Mouse (Mus musculus) testis, adult 2 months (tissue): ENCODE data around the gene Eif2ak3. TPM values are rescaled to one million over a fixed set of nuclear protein-coding genes. Genes with fewer than 3 reads are reported as not detected.

Source experiments
- H3K27ac ChIP-seq: fragments of 200-500 bp; 2 replicates; pipeline ENCODE4 v1.5.1; 2012; ENCODE audit warnings: low read depth, low read length; ENCODE audit not compliant: control insufficient read depth, insufficient read depth
- H3K27me3 ChIP-seq: fragments of 200-500 bp; 2 replicates; pipeline ENCODE4 v1.6.1; 2012; ENCODE audit warnings: mild to moderate bottlenecking, low read length, moderate library complexity; ENCODE audit not compliant: control insufficient read depth, insufficient read depth
- H3K36me3 ChIP-seq: fragments of 200-500 bp; 2 replicates; pipeline ENCODE4 v1.6.1; 2012; ENCODE audit warnings: mild to moderate bottlenecking, low read length; ENCODE audit not compliant: control insufficient read depth, insufficient read depth
- H3K4me1 ChIP-seq: fragments of 200-500 bp; 2 replicates; pipeline ENCODE4 v1.6.1; 2012; ENCODE audit warnings: low read length; ENCODE audit not compliant: control insufficient read depth, insufficient read depth
- H3K4me3 ChIP-seq: fragments of 200-500 bp; 2 replicates; pipeline ENCODE4 v1.5.1; 2012; ENCODE audit warnings: low read depth, mild to moderate bottlenecking, low read length, moderate library complexity, mixed read lengths; ENCODE audit not compliant: control insufficient read depth
- CTCF ChIP-seq: fragments of 200-500 bp; IDR thresholded peaks from 2 replicates; pipeline ENCODE4 v1.5.1; 2012; ENCODE audit warnings: low read depth, mild to moderate bottlenecking, inconsistent platforms, low read length, moderate library complexity; ENCODE audit not compliant: control insufficient read depth, insufficient read depth, insufficient replicate concordance
- POLR2A ChIP-seq: fragments of 200-500 bp; IDR thresholded peaks from 2 replicates; pipeline ENCODE4 v1.6.1; 2012; ENCODE audit warnings: low read depth, mild to moderate bottlenecking, inconsistent platforms, low read length, moderate library complexity; ENCODE audit not compliant: control insufficient read depth
- polyA plus RNA-seq: library from polyadenylated mRNA; depleted of rRNA; stranded (reverse); fragments of >200 nt; gene quantifications from 2 replicates; pipeline ENCODE4 v1.2.3, GENCODE M21; 2012

The Eif2ak3 gene
- polyA plus RNA-seq, 1 experiment, result 2.1 TPM

- H3K4me1 ChIP-seq, result no peaks in the 10 kb centered on the region
- no peak overlapping the region for H3K4me3 ChIP-seq
- H3K36me3 ChIP-seq, result no peaks in the 10 kb centered on the region
- H3K27me3 ChIP-seq, result no peaks in the 10 kb centered on the region
- H3K27ac ChIP-seq, result no peak overlapping the region
- no peak for TF ChIP-seq POLR2A
- no peak for TF ChIP-seq CTCF
Observed at GRCm38 (mm10) chr6:70903689-70904088, 59.4 kb downstream of the Eif2ak3 start.

DNA sequence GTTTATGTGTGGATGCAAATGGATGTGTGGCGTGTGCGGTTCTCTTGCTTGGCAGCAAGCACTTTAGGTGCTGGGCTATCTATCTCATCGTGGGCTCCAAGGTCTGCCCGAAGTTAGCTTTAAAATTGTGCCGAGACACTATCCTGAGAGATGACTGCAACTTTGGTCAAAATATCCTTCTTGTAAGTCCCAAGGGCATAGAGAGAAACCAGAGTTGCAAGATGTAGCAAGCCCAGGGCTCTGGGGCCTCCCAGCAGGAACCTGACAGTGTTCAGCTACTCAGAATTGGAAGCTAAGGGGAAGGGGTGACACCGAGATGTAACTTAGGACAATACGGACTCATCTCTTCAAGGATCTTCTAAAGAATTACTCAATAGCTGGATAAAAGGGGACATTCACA lies 65.3 kb downstream of the Eif2ak3 start:
- peaks cover 2% of the 10 kb centered on the region; the same call in 1 of the 2 replicates for H3K4me1 ChIP-seq
- TF ChIP-seq CTCF (no peak), POLR2A (no peak)
- no peaks in the 10 kb centered on the region for H3K27me3 ChIP-seq
- no peaks in the 10 kb centered on the region for H3K36me3 ChIP-seq
- H3K4me3 ChIP-seq, result no peak overlapping the region
- no peak overlapping the region for H3K27ac ChIP-seq

- Histone ChIP-seq H3K36me3 (no peaks in the 10 kb centered on the region), H3K4me1 (peaks cover 2% of the 10 kb centered on the region; the same call in 1 of the 2 replicates), H3K27ac (no peak overlapping the region), H3K4me3 (no peak overlapping the region), H3K27me3 (no peaks in the 10 kb centered on the region)
- no peak for TF ChIP-seq CTCF
- TF ChIP-seq POLR2A, result no peak
Observed at GRCm38 (mm10) chr6:70910285-70910684, 66.0 kb downstream of the Eif2ak3 start.

DNA sequence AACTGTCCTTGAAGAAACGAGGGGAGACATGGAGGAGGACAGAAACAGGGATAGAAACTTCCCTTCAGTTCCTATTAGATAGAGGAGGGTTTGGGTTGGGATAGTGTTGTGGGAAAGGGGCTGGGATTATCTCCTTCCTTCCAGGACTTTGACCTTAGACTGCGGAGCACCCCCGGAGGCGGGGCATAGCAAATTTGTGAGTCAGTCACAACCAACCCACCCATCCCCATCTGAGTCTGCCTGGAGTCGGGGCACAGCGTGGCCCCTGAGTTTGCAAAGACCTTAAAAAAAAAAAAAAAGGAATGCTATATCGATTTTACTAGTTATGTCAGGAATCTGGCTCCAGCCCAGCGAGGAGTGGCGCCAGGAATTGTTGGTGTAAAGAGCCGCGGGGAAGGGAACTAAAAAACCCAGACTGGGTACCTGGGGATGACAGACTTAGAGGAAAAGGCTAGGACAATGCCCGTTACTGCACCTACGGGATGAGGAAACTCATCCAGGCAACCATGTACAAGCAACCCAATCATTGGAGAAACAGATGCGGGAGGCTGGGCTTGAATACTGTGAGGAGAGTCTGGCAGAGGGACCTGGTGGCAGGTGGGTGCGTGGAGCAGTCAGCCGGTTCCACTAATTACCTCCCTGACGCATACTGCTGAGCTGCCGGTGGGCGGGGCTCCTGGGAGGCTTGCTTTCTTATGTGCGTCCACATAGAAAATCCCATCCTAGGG lies 67.5 kb downstream of the Eif2ak3 start:
- no peak overlapping the region for H3K4me3 ChIP-seq

GRCm38 (mm10) chr6:70912396-70912765 lies 68.1 kb downstream of the Eif2ak3 start:
- no peak overlapping the region for H3K4me3 ChIP-seq
- H3K36me3 ChIP-seq, result no peaks in the 10 kb centered on the region
- H3K4me1 ChIP-seq, result peaks cover 2% of the 10 kb centered on the region; the same call in 1 of the 2 replicates
- no peak overlapping the region for H3K27ac ChIP-seq
- TF ChIP-seq POLR2A, result no peak
- no peak for TF ChIP-seq CTCF
- H3K27me3 ChIP-seq, result no peaks in the 10 kb centered on the region

More for the DNA sequence above, 67.5 kb downstream of the Eif2ak3 start:
- Histone ChIP-seq H3K27me3 (no peaks in the 10 kb centered on the region), H3K36me3 (no peaks in the 10 kb centered on the region), H3K27ac (no peak overlapping the region), H3K4me1 (peaks cover 2% of the 10 kb centered on the region; the same call in 1 of the 2 replicates)
- TF ChIP-seq POLR2A (no peak), CTCF (no peak)

GRCm38 (mm10) chr6:70918827-70919226 lies 74.5 kb downstream of the Eif2ak3 start, which contains the start of gene Tex37:
TSS of gene Tex37 (minus strand) at chr6:70918927.
- H3K27ac ChIP-seq, result no peak within 1 kb of the TSS
- H3K4me1 ChIP-seq, result peaks cover 3% of the 10 kb centered on the region; the same call in 1 of the 2 replicates
- TF ChIP-seq POLR2A (no peak), CTCF (no peak)
- peak within 1 kb of the TSS; percentile 68 for H3K4me3 ChIP-seq
- H3K36me3 ChIP-seq, result no peaks in the 10 kb centered on the region
- H3K27me3 ChIP-seq, result no peaks in the 10 kb centered on the region

GRCm38 (mm10) chr6:70921274-70922074 lies 77.2 kb downstream of the Eif2ak3 start:
- Histone ChIP-seq H3K27ac (no peak overlapping the region), H3K4me1 (peaks cover 3% of the 10 kb centered on the region; the same call in 1 of the 2 replicates), H3K4me3 (peak overlapping the region; percentile 64), H3K27me3 (no peaks in the 10 kb centered on the region), H3K36me3 (no peaks in the 10 kb centered on the region)
- peak; percentile 62 for TF ChIP-seq CTCF
- no peak for TF ChIP-seq POLR2A
